Mouse (Mus musculus) megakaryocyte, embryonic 14.5 days (primary cell): ENCODE data around the gene Lrrc1.

Source experiments
- FLI1 ChIP-seq: IDR thresholded peaks from 2 replicates; pipeline ENCODE4 v1.6.1; 2012; ENCODE audit warnings: low read length, inconsistent platforms, mixed read lengths
- GATA1 ChIP-seq: IDR thresholded peaks from 3 replicates; pipeline ENCODE4 v1.6.1; 2012; ENCODE audit warnings: mixed read lengths, low read length, inconsistent platforms, borderline replicate concordance

GRCm38 (mm10) chr9:77526715-77527114 lies 18.0 kb downstream of the Lrrc1 start:
- TF ChIP-seq GATA1, result no peak
- TF ChIP-seq FLI1, result no peak
